Mouse (Mus musculus) embryonic facial prominence, embryonic 11.5 days (tissue): ENCODE results near the gene Dhdh. TPM values are rescaled to one million over a fixed set of nuclear protein-coding genes. Genes with fewer than 3 reads are reported as not detected.

ENCODE experiments used
- ATAC-seq: fragments of 200-750 bp; cut with Nextera tagmentation; replicated peaks from 2 replicates; pipeline ENCODE4 v1.8.0; 2017; ENCODE audit warnings: low read depth; ENCODE audit not compliant: insufficient number of reproducible peaks, low FRiP score, low TSS enrichment
- DNase-seq: peaks from one replicate; pipeline ENCODE4 v3.0.0-alpha.2; 2015; ENCODE audit warnings: low spot score
- H3K27ac ChIP-seq: fragments of 300-500 bp; sonication (generic); replicated peaks from 2 replicates; pipeline ENCODE4 v1.5.1; 2014; ENCODE audit warnings: mild to moderate bottlenecking, low read depth, low read length, control low read depth
- H3K27me3 ChIP-seq: fragments of 300-500 bp; sonication (generic); 2 replicates; pipeline ENCODE4 v1.6.1; 2014; ENCODE audit warnings: mild to moderate bottlenecking, low read length, moderate library complexity, mixed read lengths; ENCODE audit not compliant: control insufficient read depth, insufficient read depth
- H3K36me3 ChIP-seq: fragments of 300-500 bp; sonication (generic); replicated peaks from 2 replicates; pipeline ENCODE4 v1.6.1; 2014; ENCODE audit warnings: low read depth, mild to moderate bottlenecking, low read length, moderate library complexity, mixed read lengths; ENCODE audit not compliant: control insufficient read depth, insufficient read depth
- H3K4me1 ChIP-seq: fragments of 300-500 bp; sonication (generic); 2 replicates; pipeline ENCODE4 v1.6.1; 2014; ENCODE audit warnings: low read length, mixed read lengths; ENCODE audit not compliant: control insufficient read depth, insufficient read depth
- H3K4me2 ChIP-seq: fragments of 300-500 bp; sonication (generic); 2 replicates; pipeline ENCODE4 v1.6.1; 2014; ENCODE audit warnings: low read depth, mild to moderate bottlenecking, control low read depth, low read length, moderate library complexity
- H3K4me3 ChIP-seq: fragments of 300-500 bp; sonication (generic); 2 replicates; pipeline ENCODE4 v1.5.1; 2014; ENCODE audit warnings: low read depth, low read length, control low read depth
- H3K9ac ChIP-seq: fragments of 300-500 bp; sonication (generic); replicated peaks from 2 replicates; pipeline ENCODE4 v1.6.1; 2014; ENCODE audit warnings: mild to moderate bottlenecking, control low read depth, low read length
- H3K9me3 ChIP-seq: fragments of 300-500 bp; sonication (generic); replicated peaks from 2 replicates; pipeline ENCODE4 v1.6.1; 2016; ENCODE audit warnings: mild to moderate bottlenecking, low read length, inconsistent platforms, mixed read lengths; ENCODE audit not compliant: control insufficient read depth
- WGBS: fragments of 180-500 bp; shearing (Covaris S2); extraction: QIAGEN DNeasy Blood & Tissue Kit; methylation state at CpG from one replicate; pipeline ENCODE4 v1.1.7; 2014; 5-methylcytosine and 5-hydroxymethylcytosine counted together
- microRNA-seq: library from miRNA; unstranded; fragments of <30 nt; microRNA quantifications from one replicate; pipeline ENCODE4, GENCODE M21; 2016; ENCODE audit warnings: borderline number of aligned reads
- polyA plus RNA-seq: library from polyadenylated mRNA; unstranded; fragments of >200 nt; fragmentation: Nextera tagmentation; extraction: Ambion mirVana; gene quantifications from 2 replicates; pipeline ENCODE4 v1.2.1, GENCODE M21; 2014

Dhdh gene
- polyA plus RNA-seq, 1 experiment from 2014 or later, result 3.1 TPM

- no peaks in the 10 kb centered on the region for H3K27me3 ChIP-seq
- peak overlapping the region; percentile 13; the same call in 1 of the 2 replicates for H3K4me2 ChIP-seq
- DNase-seq (no peak), ATAC-seq (no peak)
- no peak overlapping the region; the same call in 1 of the 2 replicates for H3K9ac ChIP-seq
- no peak overlapping the region for H3K27ac ChIP-seq
- no peak overlapping the region for H3K4me3 ChIP-seq
- H3K36me3 ChIP-seq, result no peaks in the 10 kb centered on the region; the same call in 1 of the 2 replicates
- 95% methylated on average over 5 of the region's 5 CpGs for WGBS
- peaks cover 14% of the 10 kb centered on the region for H3K4me1 ChIP-seq
- no peaks in the 10 kb centered on the region for H3K9me3 ChIP-seq
Measured at GRCm38 (mm10) chr7:45436444-45436843, 52.2 kb downstream of the Dhdh start.

GRCm38 (mm10) chr7:45435038-45435437 is 53.6 kb downstream of the Dhdh start:
- H3K36me3 ChIP-seq, result peaks cover 2% of the 10 kb centered on the region
- WGBS, result 3% methylated on average over 16 of the region's 16 CpGs
- peak overlapping the region; percentile 69 for H3K4me2 ChIP-seq
- peak overlapping the region; percentile 85 for H3K4me3 ChIP-seq
- DNase-seq (peak; percentile 47), ATAC-seq (no peak; the same call in 1 of the 2 replicates)
- H3K27ac ChIP-seq, result no peak overlapping the region
- no peaks in the 10 kb centered on the region for H3K9me3 ChIP-seq
- no peaks in the 10 kb centered on the region for H3K27me3 ChIP-seq
- H3K9ac ChIP-seq, result peak overlapping the region; percentile 71
- peaks cover 14% of the 10 kb centered on the region for H3K4me1 ChIP-seq

GRCm38 (mm10) chr7:45434203-45435015 is 54.2 kb downstream of the Dhdh start, which contains the start of gene Gys1:
Gene Gys1 (plus strand): TSS chr7:45434844.
- peak within 1 kb of the TSS; percentile 88 for H3K9ac ChIP-seq
- H3K9me3 ChIP-seq, result no peaks in the 10 kb centered on the region
- peak; percentile 94 for ATAC-seq
- DNase-seq, result peak; percentile 100
- peaks cover 14% of the 10 kb centered on the region for H3K4me1 ChIP-seq
- WGBS, result under 1% methylated on average over 45 of the region's 45 CpGs
- H3K4me3 ChIP-seq, result peak within 1 kb of the TSS; percentile 85
- no peaks in the 10 kb centered on the region for H3K27me3 ChIP-seq
- peak within 1 kb of the TSS; percentile 95 for H3K4me2 ChIP-seq
- peaks cover 2% of the 10 kb centered on the region for H3K36me3 ChIP-seq
- peak within 1 kb of the TSS; percentile 80 for H3K27ac ChIP-seq

- whole genome bisulfite sequencing, result 2% methylated on average over 7 of the region's 7 CpGs
- H3K9me3 ChIP-seq, result no peaks in the 10 kb centered on the region
- H3K4me1 ChIP-seq, result peaks cover 14% of the 10 kb centered on the region
- ATAC-seq (no peak), DNase-seq (no peak)
- peak overlapping the region; percentile 85 for H3K4me3 ChIP-seq
- peaks cover 2% of the 10 kb centered on the region for H3K36me3 ChIP-seq
- H3K9ac ChIP-seq, result peak overlapping the region; percentile 88
- H3K27me3 ChIP-seq, result no peaks in the 10 kb centered on the region
- peak overlapping the region; percentile 80 for H3K27ac ChIP-seq
- peak overlapping the region; percentile 95 for H3K4me2 ChIP-seq
Measured at GRCm38 (mm10) chr7:45433835-45434202, 54.8 kb downstream of the Dhdh start.

- 93% methylated on average over 8 of the region's 8 CpGs for WGBS
- Histone ChIP-seq H3K9me3 (no peaks in the 10 kb centered on the region), H3K36me3 (peaks cover 24% of the 10 kb centered on the region), H3K4me2 (no peak overlapping the region), H3K4me3 (no peak overlapping the region), H3K4me1 (no peaks in the 10 kb centered on the region), H3K27me3 (no peaks in the 10 kb centered on the region), H3K9ac (no peak overlapping the region), H3K27ac (no peak overlapping the region)
- ATAC-seq (no peak), DNase-seq (no peak)
Measured at GRCm38 (mm10) chr7:45426556-45426955, 62.0 kb downstream of the Dhdh start.

GRCm38 (mm10) chr7:45421194-45421593 is 67.4 kb downstream of the Dhdh start:
- no peak overlapping the region for H3K9ac ChIP-seq
- H3K4me3 ChIP-seq, result no peak overlapping the region
- H3K9me3 ChIP-seq, result no peaks in the 10 kb centered on the region
- no peaks in the 10 kb centered on the region; the same call in 1 of the 2 replicates for H3K4me1 ChIP-seq
- H3K4me2 ChIP-seq, result no peak overlapping the region
- no peak for DNase-seq
- WGBS, result 89% methylated on average over 14 of the region's 14 CpGs
- ATAC-seq, result no peak
- peaks cover 25% of the 10 kb centered on the region for H3K27me3 ChIP-seq
- H3K27ac ChIP-seq, result no peak overlapping the region
- peaks cover 23% of the 10 kb centered on the region for H3K36me3 ChIP-seq

Small RNA genes lying within 50 kb of the gene (microRNA-seq; reads per million reads assigned to microRNA genes)
- gene Gm22133, result not detected

Other genes with a start within 250 kb of the Dhdh start
- gene Cd37, start 249.7 kb downstream of the Dhdh start, polyA plus RNA-seq, result 0.86 and 1.1 TPM in 2 replicates
- gene Slc6a16, start 247.7 kb downstream of the Dhdh start, polyA plus RNA-seq, result 0.21 TPM in 1 of 2 replicates, not detected in the other
- gene Slc6a21, start 211.3 kb downstream of the Dhdh start, polyA plus RNA-seq, result not detected in 2 replicates
- gene Trpm4, start 155.0 kb downstream of the Dhdh start, polyA plus RNA-seq, result 5.0 and 7.2 TPM in 2 replicates
- 0.33 and 0.34 TPM in 2 replicates for gene Hrc, start 153.5 kb downstream of the Dhdh start, polyA plus RNA-seq
- 7.4 TPM in 2 replicates for gene Ppfia3, start 121.8 kb downstream of the Dhdh start, polyA plus RNA-seq
- 0.77 and 0.86 TPM in 2 replicates for gene Lin7b, start 118.2 kb downstream of the Dhdh start, polyA plus RNA-seq
- 71.6 and 75.0 TPM in 2 replicates for gene Snrnp70, start 93.1 kb downstream of the Dhdh start, polyA plus RNA-seq
- gene Kcna7, start 83.2 kb downstream of the Dhdh start, polyA plus RNA-seq, result not detected in 2 replicates
- gene Ntf5, start 75.1 kb downstream of the Dhdh start, polyA plus RNA-seq, result 3.9 and 5.1 TPM in 2 replicates
- gene Lhb, start 68.0 kb downstream of the Dhdh start, polyA plus RNA-seq, result not detected in 2 replicates
- 28.7 and 30.7 TPM in 2 replicates for gene Gys1, start 54.0 kb downstream of the Dhdh start, polyA plus RNA-seq
- 172 and 179 TPM in 2 replicates for gene Ruvbl2, start 50.7 kb downstream of the Dhdh start, polyA plus RNA-seq
- 4,830 and 5,123 TPM in 2 replicates for gene Ftl1, start 28.9 kb downstream of the Dhdh start, polyA plus RNA-seq
- gene Bax, start 21.9 kb downstream of the Dhdh start, polyA plus RNA-seq, result 151 and 168 TPM in 2 replicates
- gene Tulp2, start 6.9 kb downstream of the Dhdh start, polyA plus RNA-seq, result 0.43 and 0.95 TPM in 2 replicates
- not detected in 2 replicates for gene Gm45808, start 2.0 kb downstream of the Dhdh start, polyA plus RNA-seq
- gene Nucb1, start 21.6 kb upstream of the Dhdh start, polyA plus RNA-seq, result 96.7 and 107 TPM in 2 replicates
- gene Ppp1r15a, start 37.5 kb upstream of the Dhdh start, polyA plus RNA-seq, result 19.8 and 20.3 TPM in 2 replicates
- gene Plekha4, start 37.5 kb upstream of the Dhdh start, polyA plus RNA-seq, result 0.62 and 1.3 TPM in 2 replicates
- 0.53 and 0.68 TPM in 2 replicates for gene Hsd17b14, start 66.1 kb upstream of the Dhdh start, polyA plus RNA-seq
- 47.0 and 47.3 TPM in 2 replicates for gene Bcat2, start 81.3 kb upstream of the Dhdh start, polyA plus RNA-seq
- gene Fgf21, start 126.7 kb upstream of the Dhdh start, polyA plus RNA-seq, result 0.22 TPM in 1 of 2 replicates, not detected in the other
- gene Fut1, start 128.5 kb upstream of the Dhdh start, polyA plus RNA-seq, result 0.38 TPM in 1 of 2 replicates, not detected in the other
- 0.08 and 0.11 TPM in 2 replicates for gene Izumo1, start 133.0 kb upstream of the Dhdh start, polyA plus RNA-seq
- gene Rasip1, start 138.7 kb upstream of the Dhdh start, polyA plus RNA-seq, result 5.4 and 5.7 TPM in 2 replicates
- 1.4 and 1.8 TPM in 2 replicates for gene Mamstr, start 151.2 kb upstream of the Dhdh start, polyA plus RNA-seq
- gene Fut2, start 177.6 kb upstream of the Dhdh start, polyA plus RNA-seq, result 0.17 TPM in 1 of 2 replicates, not detected in the other
- 0.25 TPM in 2 replicates for gene Ntn5, start 195.2 kb upstream of the Dhdh start, polyA plus RNA-seq
- 0.27 and 0.42 TPM in 2 replicates for gene Sec1, start 205.6 kb upstream of the Dhdh start, polyA plus RNA-seq
- gene Car11, start 211.0 kb upstream of the Dhdh start, polyA plus RNA-seq, result 6.9 and 8.7 TPM in 2 replicates
- gene Dbp, start 216.3 kb upstream of the Dhdh start, polyA plus RNA-seq, result 4.9 and 5.6 TPM in 2 replicates
- gene Rpl18, start 226.7 kb upstream of the Dhdh start, polyA plus RNA-seq, result 1,026 and 1,114 TPM in 2 replicates
- 14.9 and 17.3 TPM in 2 replicates for gene Sphk2, start 229.2 kb upstream of the Dhdh start, polyA plus RNA-seq
- 0.21 and 0.35 TPM in 2 replicates for gene Fam83e, start 232.4 kb upstream of the Dhdh start, polyA plus RNA-seq
- gene Spaca4, start 237.0 kb upstream of the Dhdh start, polyA plus RNA-seq, result not detected in 2 replicates